Mouse (Mus musculus) neutrophil, adult 5-6 weeks (primary cell): Measurements from ENCODE around the gene Cyb5r3. TPM values are rescaled to one million over a fixed set of nuclear protein-coding genes. Genes with fewer than 3 reads are reported as not detected.

Experiments used
- ATAC-seq: fragments of 151-379, 151-347 bp; 2 replicates; pipeline ENCODE4 v1.8.0; 2017; ENCODE audit warnings: mild to moderate bottlenecking, moderate TSS enrichment; ENCODE audit not compliant: insufficient number of reproducible peaks, poor library complexity, low FRiP score, severe bottlenecking; ENCODE audit errors: extremely low read depth
- total RNA-seq: library from RNA; stranded (forward); fragments of 200-1000 nt; gene quantifications from 2 replicates; pipeline ENCODE4 v1.2.3, GENCODE M21; 2017

The Cyb5r3 gene
- total RNA-seq, 1 experiment from 2014 or later: 30.8 TPM

- ATAC-seq: no peak
Measured at GRCm38 (mm10) chr15:83170956-83171659, 1.3 kb downstream of the Cyb5r3 start.

- no peak for ATAC-seq
Measured at GRCm38 (mm10) chr15:83169772-83170722, 2.3 kb downstream of the Cyb5r3 start.

- no peak for ATAC-seq
Measured at GRCm38 (mm10) chr15:83168875-83169771, 3.3 kb downstream of the Cyb5r3 start.

- no peak for ATAC-seq
Measured at GRCm38 (mm10) chr15:83168311-83168710, 4.1 kb downstream of the Cyb5r3 start.

- ATAC-seq: no peak
Measured at GRCm38 (mm10) chr15:83167550-83168065, 4.8 kb downstream of the Cyb5r3 start.

- no peak for ATAC-seq
Measured at GRCm38 (mm10) chr15:83167126-83167525, 5.3 kb downstream of the Cyb5r3 start.

- ATAC-seq: no peak
Measured at GRCm38 (mm10) chr15:83166642-83167041, 5.8 kb downstream of the Cyb5r3 start.

- no peak for ATAC-seq
Measured at GRCm38 (mm10) chr15:83165526-83166315, 6.7 kb downstream of the Cyb5r3 start.

GRCm38 (mm10) chr15:83164971-83165471 lies 7.4 kb downstream of the Cyb5r3 start:
- no peak for ATAC-seq

- ATAC-seq: no peak
Measured at GRCm38 (mm10) chr15:83162818-83163485, 9.4 kb downstream of the Cyb5r3 start.

- ATAC-seq: no peak
Measured at GRCm38 (mm10) chr15:83162001-83162400, 10.4 kb downstream of the Cyb5r3 start.

- ATAC-seq: no peak
Measured at GRCm38 (mm10) chr15:83161062-83161748, 11.2 kb downstream of the Cyb5r3 start.

- ATAC-seq: no peak
Measured at GRCm38 (mm10) chr15:83160561-83160960, 11.8 kb downstream of the Cyb5r3 start.

GRCm38 (mm10) chr15:83159823-83160222 lies 12.6 kb downstream of the Cyb5r3 start:
- ATAC-seq: no peak

GRCm38 (mm10) chr15:83158587-83159160 lies 13.7 kb downstream of the Cyb5r3 start:
- ATAC-seq: no peak

GRCm38 (mm10) chr15:83157667-83158064 lies 14.7 kb downstream of the Cyb5r3 start:
- no peak for ATAC-seq
